Mouse (Mus musculus): ENCODE data around the gene 9130230L23Rik. TPM values are rescaled to one million over a fixed set of nuclear protein-coding genes. Genes with fewer than 3 reads are reported as not detected.

Gene 9130230L23Rik
- polyA plus RNA-seq, 1 experiment from 2014 or later = 1.4 TPM

- H3K27me3 ChIP-seq (replicated peaks; ENCODE audit: control insufficient read depth, insufficient read depth, low read length) = no peaks in the 10 kb centered on the region
- H3K36me3 ChIP-seq (ENCODE audit: control insufficient read depth, insufficient read depth, low read length) = 0 out of 2 replicates have a peak, but pooled peaks cover 2% of the 10 kb centered on the region
- no peak overlapping the region for H3K9ac ChIP-seq (ENCODE audit: low read length)
- H3K4me2 ChIP-seq (ENCODE audit: low read length) = no peak overlapping the region
- WGBS = 91% methylated on average over 2 of the region's 2 CpGs
- H3K4me1 ChIP-seq (replicated peaks; ENCODE audit: control insufficient read depth, insufficient read depth, low read length) = no peaks in the 10 kb centered on the region
- no peaks in the 10 kb centered on the region for H3K9me3 ChIP-seq (ENCODE audit: control insufficient read depth, low read length)
- no peak for DNase-seq (ENCODE audit: low spot score)
- ATAC-seq (replicated peaks; ENCODE audit: low FRiP score, low TSS enrichment, low read depth) = no peak
- H3K4me3 ChIP-seq (ENCODE audit: low read depth, low read length) = no peak overlapping the region
- no peak overlapping the region for H3K27ac ChIP-seq (ENCODE audit: low read depth)
Observed at GRCm38 (mm10) chr5:66015449-66015961, 11.4 kb upstream of the 9130230L23Rik start.

GRCm38 (mm10) chr5:66014437-66014836 is 10.4 kb upstream of the 9130230L23Rik start:
- ATAC-seq (replicated peaks; ENCODE audit: low FRiP score, low TSS enrichment, low read depth) (peak; percentile 30; the same call in 1 of the 2 replicates), DNase-seq (ENCODE audit: low spot score) (no peak)
- H3K4me3 ChIP-seq (ENCODE audit: low read depth, low read length) = no peak overlapping the region
- no peak overlapping the region for H3K27ac ChIP-seq (ENCODE audit: low read depth)
- H3K36me3 ChIP-seq (ENCODE audit: control insufficient read depth, insufficient read depth, low read length) = 0 out of 2 replicates have a peak, but pooled peaks cover 2% of the 10 kb centered on the region
- no peaks in the 10 kb centered on the region for H3K9me3 ChIP-seq (ENCODE audit: control insufficient read depth, low read length)
- no peaks in the 10 kb centered on the region for H3K4me1 ChIP-seq (replicated peaks; ENCODE audit: control insufficient read depth, insufficient read depth, low read length)
- H3K27me3 ChIP-seq (replicated peaks; ENCODE audit: control insufficient read depth, insufficient read depth, low read length) = no peaks in the 10 kb centered on the region
- H3K4me2 ChIP-seq (ENCODE audit: low read length) = no peak overlapping the region
- H3K9ac ChIP-seq (ENCODE audit: low read length) = no peak overlapping the region
- 91% methylated on average over 2 of the region's 2 CpGs for WGBS

- ATAC-seq (replicated peaks; ENCODE audit: low FRiP score, low TSS enrichment, low read depth) = peak; percentile 56
- Histone ChIP-seq H3K4me2 (ENCODE audit: low read length) (no peak overlapping the region), H3K36me3 (ENCODE audit: control insufficient read depth, insufficient read depth, low read length) (0 out of 2 replicates have a peak, but pooled peaks cover 2% of the 10 kb centered on the region), H3K9ac (ENCODE audit: low read length) (no peak overlapping the region), H3K27me3 (replicated peaks; ENCODE audit: control insufficient read depth, insufficient read depth, low read length) (no peaks in the 10 kb centered on the region), H3K4me3 (ENCODE audit: low read depth, low read length) (no peak overlapping the region), H3K9me3 (ENCODE audit: control insufficient read depth, low read length) (no peaks in the 10 kb centered on the region), H3K4me1 (replicated peaks; ENCODE audit: control insufficient read depth, insufficient read depth, low read length) (no peaks in the 10 kb centered on the region), H3K27ac (ENCODE audit: low read depth) (no peak overlapping the region)
- no peak for DNase-seq (ENCODE audit: low spot score)
- 70% methylated on average over 3 of the region's 3 CpGs for WGBS
Observed at GRCm38 (mm10) chr5:66013999-66014398, 9.9 kb upstream of the 9130230L23Rik start.

- Histone ChIP-seq H3K27ac (ENCODE audit: low read depth) (no peak overlapping the region), H3K4me3 (ENCODE audit: low read depth, low read length) (no peak overlapping the region), H3K4me2 (ENCODE audit: low read length) (no peak overlapping the region), H3K36me3 (ENCODE audit: control insufficient read depth, insufficient read depth, low read length) (no peaks in the 10 kb centered on the region), H3K4me1 (replicated peaks; ENCODE audit: control insufficient read depth, insufficient read depth, low read length) (0 out of 2 replicates have a peak, but pooled peaks cover 4% of the 10 kb centered on the region), H3K27me3 (replicated peaks; ENCODE audit: control insufficient read depth, insufficient read depth, low read length) (no peaks in the 10 kb centered on the region), H3K9ac (ENCODE audit: low read length) (no peak overlapping the region), H3K9me3 (ENCODE audit: control insufficient read depth, low read length) (no peaks in the 10 kb centered on the region)
- WGBS = 74% methylated on average over 15 of the region's 15 CpGs
- no peak for ATAC-seq (replicated peaks; ENCODE audit: low FRiP score, low TSS enrichment, low read depth)
- no peak for DNase-seq (ENCODE audit: low spot score)
Observed at GRCm38 (mm10) chr5:66008245-66008967, 4.3 kb upstream of the 9130230L23Rik start.

- no peaks in the 10 kb centered on the region for H3K9me3 ChIP-seq (ENCODE audit: control insufficient read depth, low read length)
- peak overlapping the region; percentile 23; the same call in 1 of the 2 replicates for H3K4me2 ChIP-seq (ENCODE audit: low read length)
- H3K27me3 ChIP-seq (replicated peaks; ENCODE audit: control insufficient read depth, insufficient read depth, low read length) = no peaks in the 10 kb centered on the region
- 0 out of 2 replicates have a peak, but pooled peaks have one; percentile 18 for ATAC-seq (replicated peaks; ENCODE audit: low FRiP score, low TSS enrichment, low read depth)
- H3K36me3 ChIP-seq (ENCODE audit: control insufficient read depth, insufficient read depth, low read length) = no peaks in the 10 kb centered on the region
- no peak overlapping the region for H3K4me3 ChIP-seq (ENCODE audit: low read depth, low read length)
- peak overlapping the region; percentile 83 for H3K27ac ChIP-seq (ENCODE audit: low read depth)
- no peak overlapping the region for H3K9ac ChIP-seq (ENCODE audit: low read length)
- peak; percentile 58 for DNase-seq (ENCODE audit: low spot score)
- 0 out of 2 replicates have a peak, but pooled peaks cover 10% of the 10 kb centered on the region for H3K4me1 ChIP-seq (replicated peaks; ENCODE audit: control insufficient read depth, insufficient read depth, low read length)
- 47% methylated on average over 16 of the region's 16 CpGs for WGBS
Observed at GRCm38 (mm10) chr5:66005041-66005678, 1.1 kb upstream of the 9130230L23Rik start.

GRCm38 (mm10) chr5:66001232-66001631 is 2.9 kb downstream of the 9130230L23Rik start:
- no peak overlapping the region for H3K27ac ChIP-seq (ENCODE audit: low read depth)
- no peak overlapping the region for H3K4me2 ChIP-seq (ENCODE audit: low read length)
- no peak overlapping the region for H3K4me3 ChIP-seq (ENCODE audit: low read depth, low read length)
- no peak for DNase-seq (ENCODE audit: low spot score)
- 0 out of 2 replicates have a peak, but pooled peaks cover 10% of the 10 kb centered on the region for H3K4me1 ChIP-seq (replicated peaks; ENCODE audit: control insufficient read depth, insufficient read depth, low read length)
- WGBS = 67% methylated on average over 5 of the region's 5 CpGs
- H3K36me3 ChIP-seq (ENCODE audit: control insufficient read depth, insufficient read depth, low read length) = no peaks in the 10 kb centered on the region
- H3K27me3 ChIP-seq (replicated peaks; ENCODE audit: control insufficient read depth, insufficient read depth, low read length) = no peaks in the 10 kb centered on the region
- H3K9ac ChIP-seq (ENCODE audit: low read length) = no peak overlapping the region
- no peaks in the 10 kb centered on the region for H3K9me3 ChIP-seq (ENCODE audit: control insufficient read depth, low read length)
- ATAC-seq (replicated peaks; ENCODE audit: low FRiP score, low TSS enrichment, low read depth) = no peak

GRCm38 (mm10) chr5:66000567-66001125 is 3.4 kb downstream of the 9130230L23Rik start:
- Histone ChIP-seq H3K4me2 (ENCODE audit: low read length) (no peak overlapping the region), H3K4me3 (ENCODE audit: low read depth, low read length) (no peak overlapping the region), H3K9ac (ENCODE audit: low read length) (no peak overlapping the region), H3K4me1 (replicated peaks; ENCODE audit: control insufficient read depth, insufficient read depth, low read length) (0 out of 2 replicates have a peak, but pooled peaks cover 10% of the 10 kb centered on the region), H3K9me3 (ENCODE audit: control insufficient read depth, low read length) (no peaks in the 10 kb centered on the region), H3K27ac (ENCODE audit: low read depth) (no peak overlapping the region), H3K27me3 (replicated peaks; ENCODE audit: control insufficient read depth, insufficient read depth, low read length) (no peaks in the 10 kb centered on the region), H3K36me3 (ENCODE audit: control insufficient read depth, insufficient read depth, low read length) (no peaks in the 10 kb centered on the region)
- no peak for DNase-seq (ENCODE audit: low spot score)
- no peak for ATAC-seq (replicated peaks; ENCODE audit: low FRiP score, low TSS enrichment, low read depth)
- 31% methylated on average over 6 of the region's 6 CpGs for WGBS

- DNase-seq (ENCODE audit: low spot score) = no peak
Observed at GRCm38 (mm10) chr5:66000074-66000473, 4.0 kb downstream of the 9130230L23Rik start.

More at GRCm38 (mm10) chr5:66000074-66000473, 4.0 kb downstream of the 9130230L23Rik start:
- Histone ChIP-seq H3K4me3 (ENCODE audit: low read depth, low read length) (no peak overlapping the region), H3K4me1 (replicated peaks; ENCODE audit: control insufficient read depth, insufficient read depth, low read length) (0 out of 2 replicates have a peak, but pooled peaks cover 10% of the 10 kb centered on the region), H3K4me2 (ENCODE audit: low read length) (no peak overlapping the region), H3K9me3 (ENCODE audit: control insufficient read depth, low read length) (no peaks in the 10 kb centered on the region), H3K27ac (ENCODE audit: low read depth) (no peak overlapping the region), H3K27me3 (replicated peaks; ENCODE audit: control insufficient read depth, insufficient read depth, low read length) (no peaks in the 10 kb centered on the region), H3K9ac (ENCODE audit: low read length) (no peak overlapping the region), H3K36me3 (ENCODE audit: control insufficient read depth, insufficient read depth, low read length) (no peaks in the 10 kb centered on the region)
- no peak for ATAC-seq (replicated peaks; ENCODE audit: low FRiP score, low TSS enrichment, low read depth)
- WGBS = 77% methylated on average over 7 of the region's 7 CpGs
